Mouse (Mus musculus): Measurements from ENCODE around the gene Gse1.

The Gse1 gene

DNA sequence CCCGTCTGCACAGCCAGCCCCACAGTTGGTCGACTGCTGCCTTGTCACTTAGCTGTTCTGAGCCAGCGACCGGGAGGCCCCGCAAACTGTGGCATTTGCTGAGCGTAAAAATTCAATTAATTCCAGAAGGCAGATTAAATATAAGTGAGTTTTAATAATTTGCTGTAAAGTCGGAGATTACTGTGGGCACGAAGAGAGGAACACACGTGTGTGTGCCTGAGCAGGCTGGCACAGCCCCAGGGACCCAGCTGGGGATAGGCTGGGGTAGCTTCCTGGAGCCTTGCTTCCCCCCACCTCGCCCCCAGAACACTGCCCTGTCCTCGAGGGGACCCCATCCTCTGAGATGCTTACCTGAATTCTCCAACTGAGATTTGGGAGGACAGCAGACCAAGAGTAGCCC lies 284.1 kb downstream of the Gse1 start:
- no peak for DNase-seq (ENCODE audit: low read depth, low spot score)

DNA sequence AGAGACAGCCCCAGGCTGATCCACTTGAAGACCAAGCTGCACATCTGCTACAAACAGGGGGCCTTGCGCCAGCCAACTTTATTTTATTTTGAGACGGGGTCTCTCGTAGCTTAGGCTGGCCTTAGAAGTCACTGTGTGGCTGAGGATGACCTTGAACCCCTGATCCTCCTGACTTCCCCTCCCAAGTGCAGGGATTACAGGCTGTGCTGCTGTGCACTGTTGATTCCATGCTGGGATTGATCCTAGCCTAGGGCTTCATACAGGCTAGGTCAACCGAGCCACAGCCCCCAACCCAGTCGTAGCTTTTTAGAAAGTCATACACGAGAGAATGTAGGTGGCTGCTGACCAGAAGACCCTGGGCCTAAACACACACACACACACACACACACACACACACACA lies 284.9 kb downstream of the Gse1 start:
- DNase-seq (ENCODE audit: low read depth, low spot score) = no peak

DNA sequence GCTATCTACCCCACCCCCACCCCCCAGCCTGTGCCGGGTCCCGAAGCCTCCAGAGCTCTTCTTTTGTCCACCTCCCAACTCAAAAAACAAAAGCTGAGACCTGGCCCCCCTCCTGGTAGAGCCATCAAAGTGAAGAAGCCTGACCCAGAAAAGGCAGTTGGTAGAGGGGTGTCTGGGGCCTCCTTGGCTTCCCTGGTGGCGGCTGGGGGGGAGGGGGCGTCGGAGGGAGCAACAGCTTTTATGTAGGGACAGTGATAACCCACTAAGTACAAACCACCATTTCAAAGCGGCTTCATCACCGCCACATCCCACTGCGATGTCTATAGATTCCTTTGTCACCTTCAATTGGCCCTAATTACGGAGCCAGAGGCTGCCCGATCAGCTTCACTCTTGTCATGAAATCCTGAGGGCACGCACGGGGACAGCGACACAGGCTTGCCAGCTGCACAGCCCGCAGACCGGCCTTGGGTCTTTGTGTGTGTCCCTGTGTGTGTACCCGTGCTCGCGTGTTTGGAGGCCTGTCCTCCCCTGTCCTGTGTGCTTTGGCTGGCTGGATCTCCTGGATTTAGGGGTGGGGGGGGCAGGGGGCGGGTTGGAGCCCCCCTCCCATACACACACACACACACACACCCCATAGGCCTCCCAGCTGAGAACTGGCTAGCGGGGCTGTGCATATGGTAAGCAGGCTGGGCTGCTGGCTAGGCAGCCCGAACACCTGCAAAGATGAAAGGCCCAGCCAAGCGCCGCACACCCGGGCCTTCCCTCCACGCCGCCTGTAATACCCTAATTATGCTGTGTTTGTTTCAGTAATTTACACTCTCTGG lies 285.6 kb downstream of the Gse1 start:
- DNase-seq (ENCODE audit: low read depth, low spot score) = no peak

DNA sequence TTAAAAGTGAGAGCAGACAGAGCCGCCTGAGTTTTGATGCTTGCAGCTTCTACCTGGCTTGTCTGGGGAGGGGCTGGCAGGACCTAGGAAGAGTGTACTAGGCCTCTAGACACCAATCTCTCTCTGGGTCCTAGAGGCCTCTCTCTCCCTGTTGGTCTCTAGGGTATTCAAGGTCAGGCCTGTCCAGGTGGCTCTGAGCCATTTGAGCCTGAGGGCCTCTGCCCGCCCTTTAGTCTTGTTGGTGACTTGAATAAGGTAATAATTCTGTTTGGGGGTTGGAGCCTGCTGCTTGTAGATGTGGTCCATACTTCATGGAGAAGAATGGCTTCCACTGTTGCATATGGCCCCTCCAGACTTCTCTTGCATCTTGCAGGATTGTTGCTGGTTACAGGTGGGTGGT lies 287.0 kb downstream of the Gse1 start:
- no peak for DNase-seq (ENCODE audit: low read depth, low spot score)

DNA sequence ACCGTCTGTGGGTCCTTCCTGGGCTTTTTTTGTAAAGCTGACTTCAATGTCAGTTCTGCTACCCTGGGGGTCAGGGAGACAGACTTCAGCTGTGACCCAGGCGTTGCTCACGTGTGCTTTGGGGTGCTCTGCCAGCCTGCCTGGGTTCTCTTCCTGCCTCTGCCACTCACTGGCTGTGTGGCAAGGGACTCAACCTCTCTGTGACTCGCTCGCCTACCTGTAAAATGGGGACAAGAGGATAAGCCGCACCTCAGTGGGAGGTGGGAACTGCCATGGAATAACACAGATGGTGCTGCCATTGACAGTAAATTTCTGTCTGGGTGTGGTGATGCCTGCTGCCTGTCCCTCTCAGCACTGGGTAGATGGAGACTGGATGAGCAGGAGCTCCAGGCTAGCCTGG lies 287.4 kb downstream of the Gse1 start:
- DNase-seq (ENCODE audit: low read depth, low spot score) = no peak

DNA sequence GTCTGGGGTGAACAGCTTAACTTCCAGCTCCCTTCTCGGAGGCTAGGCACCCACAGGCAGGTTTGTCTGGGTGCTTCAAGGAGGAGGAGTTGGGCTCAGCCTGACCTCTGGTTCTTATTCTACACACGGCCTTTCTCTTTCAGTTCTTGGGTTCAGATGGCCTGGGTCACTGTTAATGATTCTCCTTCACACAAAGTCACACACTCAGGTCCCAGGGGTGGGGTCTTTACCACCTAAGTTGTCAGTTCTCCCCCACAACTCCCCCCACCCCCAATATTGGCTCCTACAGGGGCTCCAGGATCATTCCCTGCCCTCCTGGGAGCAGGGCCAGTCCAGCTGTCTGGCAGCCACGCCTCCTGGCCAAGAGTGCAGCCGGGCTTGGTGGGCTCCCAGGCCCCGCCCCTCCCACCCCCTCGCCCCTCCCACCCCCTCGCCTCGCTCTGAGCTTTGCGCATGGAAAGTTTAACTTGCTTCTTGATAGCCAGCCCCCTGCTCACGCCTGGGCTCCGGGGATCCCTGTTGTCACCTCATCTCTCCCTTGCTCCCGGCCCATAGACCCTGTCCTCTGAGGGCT lies 288.0 kb downstream of the Gse1 start:
- DNase-seq (ENCODE audit: low read depth, low spot score) = no peak

DNA sequence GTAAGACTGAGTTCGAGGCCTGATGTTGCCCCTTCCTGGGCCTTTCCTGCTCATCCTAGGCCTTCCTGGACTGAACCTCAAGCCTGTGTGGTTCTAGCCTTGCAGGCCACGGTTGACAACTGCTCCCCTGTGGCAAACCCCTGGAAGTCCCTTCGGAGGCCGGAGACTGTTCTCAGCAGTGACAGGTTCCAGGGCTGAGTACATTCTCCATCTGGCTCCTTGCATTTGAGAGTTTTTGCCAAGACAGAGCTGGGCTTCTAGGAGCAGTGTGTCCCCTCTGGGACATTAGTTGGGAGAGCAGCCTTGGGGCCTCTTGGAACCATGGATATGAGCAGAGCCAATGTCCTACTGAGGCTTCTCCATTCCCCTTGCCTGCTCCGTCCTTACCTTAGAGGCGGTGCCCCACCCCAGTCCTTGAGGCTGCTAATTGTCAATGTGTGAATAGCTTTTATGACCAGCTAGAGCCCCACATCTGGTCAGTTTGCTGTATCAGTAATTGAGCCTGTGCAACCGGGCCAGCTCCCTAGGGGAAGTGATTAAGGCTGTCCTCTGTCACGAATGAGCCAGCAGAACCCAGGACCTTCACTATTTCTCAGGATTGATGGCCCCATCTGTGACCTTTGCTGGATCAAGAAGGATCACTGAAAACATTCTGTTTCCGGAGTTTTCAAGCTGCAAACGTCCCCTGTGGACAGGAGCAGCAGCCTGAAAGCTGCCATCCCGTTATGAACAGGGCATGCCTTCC lies 289.6 kb downstream of the Gse1 start:
- no peak for DNase-seq (ENCODE audit: low read depth, low spot score)

DNA sequence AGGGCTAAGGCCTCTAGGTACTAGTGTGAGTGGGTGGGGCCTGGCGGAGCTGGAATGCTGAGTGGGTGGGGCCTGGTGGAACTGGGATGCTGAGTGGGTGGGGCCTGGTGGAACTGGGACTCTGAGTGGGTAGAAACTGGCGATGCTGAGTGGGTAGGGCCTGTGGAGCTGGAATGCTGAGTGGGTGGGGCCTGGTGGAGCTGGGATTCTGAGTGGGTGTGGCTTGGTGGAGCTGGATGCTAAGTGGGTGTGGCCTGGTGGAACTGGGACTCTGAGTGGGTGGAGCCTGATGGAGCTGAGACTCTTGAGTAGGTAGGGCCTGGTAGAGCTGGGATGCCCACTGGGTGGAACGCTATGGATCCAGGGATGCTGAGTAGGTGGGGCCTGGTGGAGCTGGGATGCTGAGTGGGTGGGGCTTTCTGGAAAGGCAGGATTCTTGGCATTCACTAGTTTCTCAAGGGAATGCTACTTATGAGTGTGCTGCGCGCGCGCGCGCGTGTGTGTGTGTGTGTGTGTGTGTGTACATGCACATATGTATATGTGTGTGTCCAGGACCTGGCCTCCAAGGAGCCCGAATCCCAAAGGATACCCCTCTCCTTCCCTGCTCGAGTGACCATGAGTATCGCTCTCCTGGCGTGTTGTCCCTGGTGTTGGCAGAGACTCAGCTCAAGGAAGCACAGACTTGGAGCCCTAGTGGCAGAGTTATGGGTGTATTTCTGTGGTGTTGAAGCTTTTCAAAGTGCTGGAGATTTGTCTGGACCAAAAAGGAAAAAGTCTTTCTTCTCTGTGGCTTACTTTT lies 290.7 kb downstream of the Gse1 start:
- peak; percentile 99 for DNase-seq (ENCODE audit: low read depth, low spot score)

DNA sequence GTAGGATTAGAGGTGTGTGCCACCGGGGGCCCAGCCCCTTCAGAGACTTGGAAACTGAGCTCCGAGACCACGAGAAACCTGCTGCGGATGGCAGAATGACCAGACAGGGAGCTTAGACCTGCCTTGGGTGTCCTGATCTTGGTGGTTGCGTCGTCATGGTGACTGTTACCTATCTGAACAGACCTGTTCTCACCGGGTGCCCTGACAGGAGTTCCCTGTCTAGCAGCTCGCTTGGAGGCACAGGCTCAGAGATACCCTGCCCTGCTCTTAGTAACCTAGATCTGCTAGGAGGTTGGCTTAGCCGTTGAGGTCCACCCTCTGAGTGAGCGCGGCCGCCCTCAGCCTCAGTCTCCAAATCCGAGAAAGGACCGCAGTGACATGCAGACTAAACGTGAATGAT lies 292.0 kb downstream of the Gse1 start:
- no peak for DNase-seq (ENCODE audit: low read depth, low spot score)

DNA sequence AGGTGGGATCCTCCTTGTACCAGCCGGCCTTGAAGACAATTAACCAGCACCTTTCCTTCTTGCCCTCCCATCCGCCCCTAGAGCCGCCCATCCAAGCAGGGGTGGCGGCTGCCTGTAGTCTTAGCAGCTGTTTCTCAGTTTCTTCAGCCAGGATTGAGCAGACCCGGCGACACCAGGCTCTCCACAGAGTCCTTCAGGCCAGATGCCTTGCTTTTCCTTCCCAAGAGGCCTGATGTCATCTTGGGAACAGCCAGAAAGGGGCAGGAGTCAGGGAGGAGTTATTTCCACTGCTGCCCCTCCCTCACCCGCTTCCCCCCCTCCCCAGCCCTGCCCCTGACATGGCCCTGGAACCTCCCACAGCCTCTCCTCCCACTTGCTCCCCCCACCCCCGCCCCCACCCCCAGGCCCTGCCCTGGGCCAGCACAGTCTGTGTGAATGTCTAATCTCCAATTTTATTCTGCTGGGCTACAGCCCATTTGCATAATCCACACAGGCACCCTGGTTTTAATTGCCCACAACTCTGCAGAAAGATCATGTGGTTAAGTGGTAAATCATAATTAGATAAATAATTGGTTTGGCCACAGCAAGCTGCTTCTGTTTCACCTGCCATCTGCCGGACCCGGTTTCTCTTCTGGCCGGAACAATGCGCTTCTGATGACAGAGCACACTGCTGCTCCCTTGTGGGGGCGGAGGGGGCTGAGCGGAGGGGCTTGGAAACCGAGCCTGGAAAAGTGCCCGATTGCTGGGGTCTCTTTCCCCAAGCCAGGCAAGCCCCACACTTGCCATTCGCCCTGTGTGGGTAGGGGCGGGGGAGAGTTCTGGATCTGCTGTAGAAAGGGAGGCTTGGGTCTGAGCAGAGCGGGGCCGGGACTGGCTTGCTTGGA lies 292.7 kb downstream of the Gse1 start:
- DNase-seq (ENCODE audit: low read depth, low spot score) = no peak

DNA sequence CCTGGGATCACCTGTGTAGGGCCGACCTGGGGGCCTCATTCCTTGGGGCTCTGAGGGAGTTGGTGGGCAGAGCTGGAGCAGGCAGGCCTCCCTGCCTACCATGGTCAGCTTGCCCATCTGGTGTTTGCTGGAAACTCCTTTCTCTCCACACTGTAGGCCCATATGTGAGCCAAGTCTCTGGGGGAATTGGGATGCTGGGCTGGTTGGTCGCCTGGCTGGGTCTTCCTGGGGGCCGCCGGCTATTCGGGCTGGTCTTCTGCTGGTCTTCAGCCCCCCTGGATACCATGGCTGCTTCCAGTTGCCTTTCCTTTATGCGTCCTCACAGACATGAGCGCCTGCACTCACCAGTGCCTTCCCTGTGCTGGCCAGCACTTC lies 293.3 kb downstream of the Gse1 start:
- DNase-seq (ENCODE audit: low read depth, low spot score) = no peak

DNA sequence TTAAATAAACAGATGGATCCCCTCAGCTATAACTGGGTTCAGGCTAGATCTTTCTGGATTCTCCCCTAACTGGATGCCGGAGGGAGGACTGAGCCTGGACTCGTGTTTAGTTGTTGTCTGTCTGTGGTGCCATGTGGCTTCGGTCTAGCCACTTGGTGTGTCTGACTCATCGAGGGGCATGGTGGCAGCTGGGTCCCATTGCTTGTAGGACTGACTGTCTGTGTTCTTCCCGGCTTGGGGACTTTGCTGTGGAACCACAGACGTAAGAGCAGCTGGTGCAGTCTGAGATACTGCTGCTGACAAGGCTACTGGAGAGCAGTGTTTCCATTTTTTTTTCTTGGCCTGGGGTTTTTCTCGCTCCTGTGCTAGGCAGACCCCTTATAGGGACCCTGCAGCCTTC lies 295.4 kb downstream of the Gse1 start:
- DNase-seq (ENCODE audit: low read depth, low spot score) = no peak

DNA sequence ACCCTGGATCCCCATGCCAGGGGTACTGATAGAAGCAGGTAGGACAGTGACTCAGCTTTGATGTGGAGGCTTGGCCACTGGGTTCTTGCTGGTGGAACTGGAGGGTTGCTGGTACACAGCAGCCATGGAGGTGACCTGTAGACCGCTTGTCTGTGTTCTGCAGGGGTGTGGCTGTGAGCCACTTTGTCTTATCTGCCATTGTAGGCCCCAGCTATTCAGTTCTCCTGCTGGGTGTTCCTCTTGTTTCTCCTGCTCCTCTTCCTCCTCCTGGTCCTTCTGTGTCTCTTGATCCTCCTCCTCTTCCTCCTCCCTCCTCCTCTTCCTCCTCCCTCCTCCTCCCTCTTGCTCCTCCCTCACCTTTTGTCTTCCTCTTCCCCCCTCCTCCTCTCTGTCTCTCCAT lies 296.9 kb downstream of the Gse1 start:
- no peak for DNase-seq (ENCODE audit: low read depth, low spot score)

DNA sequence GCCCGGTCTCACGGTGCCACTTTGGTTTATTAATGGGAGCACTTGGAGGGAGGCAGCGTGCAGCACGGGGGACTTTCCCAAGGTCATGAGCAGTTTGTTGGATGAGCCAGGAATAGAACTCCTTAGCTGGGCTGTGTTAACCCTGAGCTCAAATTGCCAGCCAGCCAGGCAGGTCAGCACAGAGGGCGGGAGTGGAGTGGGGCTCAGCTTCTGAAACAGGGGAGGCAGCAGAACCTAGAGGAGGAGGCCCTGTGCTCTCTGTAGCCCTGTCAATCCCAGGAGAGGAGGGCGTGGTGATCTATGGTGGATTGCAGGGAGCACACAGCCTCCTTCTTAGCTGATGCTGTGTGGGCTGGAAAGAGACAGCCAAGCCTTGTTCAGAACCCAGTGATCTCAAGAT lies 297.6 kb downstream of the Gse1 start:
- DNase-seq (ENCODE audit: low read depth, low spot score) = no peak

DNA sequence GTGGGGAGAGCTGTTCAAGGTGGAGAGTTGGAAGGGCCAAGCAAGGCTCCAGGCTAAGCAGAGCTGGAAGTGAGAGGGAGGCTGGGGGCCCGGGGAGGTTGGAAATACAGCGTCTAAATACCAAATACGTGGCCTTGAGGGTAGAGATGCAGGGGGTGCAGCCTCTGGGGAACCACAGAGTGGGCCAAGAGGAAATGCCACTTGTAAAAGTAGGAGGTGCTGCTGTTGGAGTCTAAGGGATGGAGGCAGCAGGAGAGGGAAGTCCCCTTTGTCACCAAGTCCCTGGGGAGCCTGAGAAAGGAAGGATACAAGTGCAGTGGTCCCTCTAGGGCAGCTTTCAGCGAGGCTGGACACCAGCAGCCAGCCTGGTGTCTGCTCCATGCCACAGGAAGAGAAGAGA lies 298.3 kb downstream of the Gse1 start:
- no peak for DNase-seq (ENCODE audit: low read depth, low spot score)

DNA sequence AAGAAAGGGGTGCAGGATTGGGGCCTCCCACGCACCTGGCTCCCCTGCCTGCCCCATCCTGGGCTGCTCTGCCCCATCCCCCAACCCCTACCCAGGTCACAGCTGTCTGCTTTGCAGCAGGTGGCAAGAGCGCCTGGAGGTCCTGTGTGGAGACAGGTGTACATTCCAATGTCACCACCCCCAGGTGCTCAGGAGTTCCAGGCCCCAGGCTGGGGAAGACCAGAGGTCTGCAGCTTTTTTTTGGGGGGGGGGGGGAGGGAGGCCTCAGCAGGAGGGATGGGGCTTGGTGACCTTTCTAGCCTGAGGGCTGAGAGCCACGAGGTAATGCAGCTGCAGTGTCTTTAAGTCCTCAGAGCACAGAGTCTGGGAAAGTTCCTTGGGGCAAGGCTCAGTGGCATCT lies 300.1 kb downstream of the Gse1 start:
- DNase-seq (ENCODE audit: low read depth, low spot score) = no peak

DNA sequence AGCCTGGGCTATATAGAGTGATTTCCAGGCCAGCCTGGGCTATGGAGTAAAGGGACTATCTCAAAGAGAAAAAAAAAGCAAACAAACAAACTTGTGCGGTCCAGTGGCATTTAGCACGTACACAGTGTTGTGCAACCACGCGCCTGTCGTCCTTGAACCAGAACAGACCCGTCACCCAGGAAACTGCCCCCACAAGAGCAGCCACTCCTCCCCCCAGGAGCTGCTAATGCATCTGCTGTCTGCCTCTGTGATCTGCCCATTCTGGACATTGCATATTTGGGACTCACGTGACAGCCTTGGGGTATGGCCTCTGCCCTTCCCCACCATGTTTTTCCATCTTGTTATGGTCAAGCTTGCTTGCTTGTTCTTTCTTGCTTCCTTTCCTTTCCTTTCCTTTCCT lies 301.0 kb downstream of the Gse1 start:
- no peak for DNase-seq (ENCODE audit: low read depth, low spot score)

DNA sequence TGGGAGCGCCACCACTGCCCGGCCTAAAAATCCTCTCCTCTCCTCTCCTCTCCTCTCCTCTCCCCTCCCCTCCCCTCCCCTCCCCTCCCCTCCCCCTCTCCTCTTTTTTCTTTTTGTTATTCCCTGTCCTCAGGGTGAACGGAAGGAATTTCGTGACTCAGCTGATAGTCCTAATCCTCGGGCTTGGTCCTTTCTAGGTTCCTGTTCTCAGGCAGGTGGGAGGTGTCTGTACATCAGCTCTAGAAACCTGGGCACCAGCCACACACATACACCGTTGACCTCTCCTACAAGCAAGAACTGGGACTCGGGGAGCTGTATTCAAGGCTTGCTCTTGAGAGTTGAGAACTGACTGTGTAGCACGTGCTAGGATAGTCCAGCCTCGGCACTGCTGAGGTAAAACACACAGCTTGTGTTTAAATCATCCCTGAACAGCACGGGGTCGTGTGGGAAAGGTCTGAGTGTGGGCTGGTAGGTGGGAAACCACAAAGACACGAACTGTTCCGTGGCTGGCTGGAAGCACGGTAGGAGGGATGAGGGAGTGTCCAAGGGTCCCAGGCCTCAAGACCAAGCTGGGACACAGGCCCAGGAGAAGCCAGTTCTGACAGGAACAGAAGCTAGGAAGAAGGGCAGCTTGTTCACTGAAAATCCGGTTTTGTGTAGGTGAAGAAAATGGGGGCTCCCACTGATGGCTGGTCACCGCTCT lies 302.8 kb downstream of the Gse1 start:
- no peak for DNase-seq (ENCODE audit: low read depth, low spot score)

DNA sequence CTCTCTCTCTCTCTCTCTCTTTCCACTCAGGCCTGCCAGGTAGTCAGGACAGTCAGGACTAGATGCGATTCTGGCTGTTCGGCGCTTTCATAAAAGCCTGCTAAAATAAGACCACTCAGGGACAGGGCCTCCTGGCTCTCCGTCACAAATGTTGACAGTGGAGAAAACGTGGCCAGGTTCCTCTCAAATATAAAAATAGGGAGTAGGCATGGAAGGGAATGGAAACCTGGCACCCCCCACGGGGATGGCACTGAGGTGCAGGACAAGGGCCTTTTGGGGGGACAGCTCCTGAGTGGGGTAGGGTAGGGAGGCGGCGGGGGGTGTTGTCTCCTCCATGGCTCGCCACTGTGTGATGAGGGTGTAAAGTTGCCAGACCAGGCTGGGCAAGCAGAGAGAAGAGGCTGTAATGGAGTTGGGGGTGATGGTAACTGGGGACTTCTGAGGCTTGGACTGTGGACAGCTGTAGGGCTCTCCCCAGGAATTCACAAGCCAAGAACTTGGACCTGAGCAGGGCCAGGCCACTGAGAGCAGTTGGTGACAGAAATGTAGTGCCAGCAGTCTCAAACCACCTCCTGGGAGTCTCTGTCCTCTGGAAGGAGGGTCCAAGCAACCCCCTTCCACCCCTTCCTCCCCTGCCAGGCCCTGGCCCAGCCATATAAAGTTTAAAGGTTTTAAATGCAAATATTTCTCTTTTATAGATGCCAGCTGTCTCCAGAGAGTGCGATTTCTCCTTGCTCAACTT lies 303.7 kb downstream of the Gse1 start:
- DNase-seq (ENCODE audit: low read depth, low spot score) = no peak
